In the genomic region with DNA sequence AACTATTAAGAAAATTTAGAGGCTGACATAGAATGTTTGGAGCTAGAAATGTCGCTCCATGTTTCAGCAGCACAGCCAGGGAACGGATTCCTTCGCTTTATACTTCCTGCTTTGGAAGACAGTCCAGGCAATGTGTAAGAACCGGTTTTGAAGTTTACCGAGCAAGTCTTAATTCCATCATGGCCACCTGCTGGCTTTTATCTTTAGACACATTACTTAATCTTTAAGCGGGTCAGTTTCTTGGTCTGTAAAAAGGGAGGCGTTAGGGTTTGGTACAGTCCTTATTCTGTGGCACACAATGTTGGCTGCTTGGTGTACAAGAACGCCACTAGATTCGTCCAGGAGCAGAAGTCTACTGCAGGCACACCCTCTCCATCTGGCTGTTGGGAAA, we compare ENCODE assay signal across 8 mouse cellular contexts. TPM values are rescaled to one million over a fixed set of nuclear protein-coding genes. Genes with fewer than 3 reads are reported as not detected.
DNase-seq lines count a peak whose midpoint lies in the region; ATAC-seq and TF ChIP-seq lines count a peak whose summit lies in the region.

No protein-coding gene starts in this region.

- ATAC-seq in forebrain, postnatal 0 days, result no peak; the same call in 1 of the 2 replicates
- ATAC-seq in liver, embryonic 16.5 days (ENCODE audit: low read depth), result no peak

- no peaks in the 10 kb centered on the region for H3K9me3 ChIP-seq in heart, embryonic 10.5 days
- no peaks in the 10 kb centered on the region for H3K9me3 ChIP-seq in ES-E14 (ENCODE audit: control insufficient read depth, insufficient read depth, low read depth, low read length)
- H3K9me3 ChIP-seq in forebrain, postnatal 0 days (ENCODE audit: low read length), result no peaks in the 10 kb centered on the region
- no peaks in the 10 kb centered on the region for H3K9me3 ChIP-seq in liver, embryonic 16.5 days (replicated peaks; ENCODE audit: control insufficient read depth, low read length)

- DNase-seq in heart, embryonic 10.5 days (ENCODE audit: low spot score), result no peak
- DNase-seq in heart, postnatal 36 days, result no peak
- no peak for DNase-seq in ES-E14 (ENCODE audit: low read depth, low spot score)
- no peak for DNase-seq in forebrain, postnatal 0 days
- DNase-seq in right cerebral cortex, adult 18-20 months, result no peak
- DNase-seq in cerebellum, postnatal 10 days, result no peak
- no peak for DNase-seq in thymus, postnatal 25 days

- no peak for TF ChIP-seq CTCF in forebrain, postnatal 0 days (IDR thresholded peaks at IDR 0.05; ENCODE audit: low read depth)

- intact Hi-C loops in heart, postnatal 36 days (cut with DNase I), result loop anchor here (1.0 to 5.0 kb wide), 2 partner anchors 187 to 351 kb away; no protein-coding TSS in a partner anchor

- 24% methylated on average over 9 of the region's 9 CpGs for WGBS in heart, embryonic 10.5 days
- 17% methylated on average over 9 of the region's 9 CpGs for WGBS in forebrain, postnatal 0 days
- 23% methylated on average over 9 of the region's 9 CpGs for WGBS in liver, embryonic 16.5 days (ENCODE audit: insufficient replicate concordance)

- H3K4me2 ChIP-seq in forebrain, postnatal 0 days (ENCODE audit: low read depth), result peak overlapping the region; percentile 44
- H3K4me2 ChIP-seq in liver, embryonic 16.5 days (ENCODE audit: low read depth, low read length), result peak overlapping the region; percentile 80

- peaks cover 26% of the 10 kb centered on the region for H3K4me1 ChIP-seq in heart, embryonic 10.5 days
- H3K4me1 ChIP-seq in ES-E14 (ENCODE audit: control insufficient read depth in 2 of 2, insufficient read depth in 2 of 2, low read length in 2 of 2, poor library complexity in 1 of 2), result no peaks in the 10 kb centered on the region
- H3K4me1 ChIP-seq in forebrain, postnatal 0 days (ENCODE audit: insufficient read depth), result peaks cover 4% of the 10 kb centered on the region; the same call in 1 of the 2 replicates
- H3K4me1 ChIP-seq in liver, embryonic 16.5 days (ENCODE audit: control insufficient read depth, low read depth, low read length), result peaks cover 4% of the 10 kb centered on the region

- peak overlapping the region; percentile 87 for H3K4me3 ChIP-seq in heart, embryonic 10.5 days
- H3K4me3 ChIP-seq in ES-E14 (ENCODE audit: insufficient read depth in 1 of 2, low read depth in 1 of 2, low read length in 2 of 2, poor library complexity in 1 of 2, severe bottlenecking in 1 of 2), result peak overlapping the region in 1 of 2 experiments; percentile 67; a peak in 2 of 4 replicates
- H3K4me3 ChIP-seq in forebrain, postnatal 0 days (ENCODE audit: low read depth, low read length), result peak overlapping the region; percentile 73
- H3K4me3 ChIP-seq in liver, embryonic 16.5 days (ENCODE audit: low read depth, low read length), result peak overlapping the region; percentile 84

- peak overlapping the region; percentile 60; the same call in 1 of the 2 replicates for H3K9ac ChIP-seq in ES-E14 (ENCODE audit: insufficient read depth, low read depth, low read length, poor library complexity, severe bottlenecking)
- H3K9ac ChIP-seq in forebrain, postnatal 0 days, result no peak overlapping the region
- peak overlapping the region; percentile 87 for H3K9ac ChIP-seq in liver, embryonic 16.5 days (ENCODE audit: low read depth, low read length)

- peak overlapping the region; percentile 100 for H3K27ac ChIP-seq in heart, embryonic 10.5 days
- H3K27ac ChIP-seq in ES-E14 (ENCODE audit: insufficient read depth, low read depth, low read length, poor library complexity, severe bottlenecking), result no peak overlapping the region
- peak overlapping the region; percentile 96 for H3K27ac ChIP-seq in forebrain, postnatal 0 days (ENCODE audit: low read depth, low read length)
- no peak overlapping the region for H3K27ac ChIP-seq in liver, embryonic 16.5 days (ENCODE audit: low read length)

- no peaks in the 10 kb centered on the region; the same call in 1 of the 2 replicates for H3K27me3 ChIP-seq in heart, embryonic 10.5 days (ENCODE audit: insufficient read depth, poor library complexity, severe bottlenecking)
- no peaks in the 10 kb centered on the region for H3K27me3 ChIP-seq in forebrain, postnatal 0 days (ENCODE audit: insufficient read depth, low read length)
- H3K27me3 ChIP-seq in liver, embryonic 16.5 days (ENCODE audit: control insufficient read depth, insufficient read depth, low read depth, low read length), result no peaks in the 10 kb centered on the region

- in situ Hi-C loops in ES-E14 (cut with MboI; ENCODE audit: low sequenced_read_pairs in 2 of 2, unreplicated experiment in 2 of 2), result no loop called here

- no peaks in the 10 kb centered on the region for H3K36me3 ChIP-seq in heart, embryonic 10.5 days
- H3K36me3 ChIP-seq in ES-E14 (ENCODE audit: control insufficient read depth, insufficient read depth, low read length, poor library complexity, severe bottlenecking), result no peaks in the 10 kb centered on the region
- no peaks in the 10 kb centered on the region for H3K36me3 ChIP-seq in forebrain, postnatal 0 days (ENCODE audit: insufficient read depth)
- H3K36me3 ChIP-seq in liver, embryonic 16.5 days (ENCODE audit: control insufficient read depth, insufficient read depth), result no peaks in the 10 kb centered on the region

TF ChIP-seq in ES-E14, 5 proteins besides CTCF, POLR2A, EP300 and RAD21:
- TF ChIP-seq ZNF384 (IDR thresholded peaks at IDR 0.05; ENCODE audit: low read depth, low read length), result no peak
- no peak for TF ChIP-seq HCFC1 (IDR thresholded peaks at IDR 0.05; ENCODE audit: borderline replicate concordance, insufficient read depth, low read length)

RNA-seq across cellular contexts. Expression of gene Wdr41, which starts 0.3 kb away (rescaled TPM):
- polyA plus RNA-seq in heart, embryonic 10.5 days (2016; fragmentation: Nextera tagmentation; extraction: Ambion mirVana), result 17.3 and 19.3 TPM in 2 replicates
- total RNA-seq in heart, postnatal 36 days (2021), result 10 to 100 TPM; 17.4 to 18.0 TPM
- total RNA-seq in ES-E14 (2012; rRNA removed), result 6.1 and 8.8 TPM in 2 replicates
- 23.9 and 29.0 TPM in 2 replicates for total RNA-seq in forebrain, postnatal 0 days (2014; rRNA removed)
- polyA plus RNA-seq in forebrain, postnatal 0 days (2015; fragmentation: Nextera tagmentation; extraction: Ambion mirVana), result 17.8 and 26.1 TPM in 2 replicates
- polyA plus RNA-seq in liver, embryonic 16.5 days (2015; fragmentation: Nextera tagmentation; extraction: Ambion mirVana), result 5.3 and 5.7 TPM in 2 replicates

Comparison
In these comparisons a context has a peak if more than half of its experiments do, and no peak if none do; other contexts are left out.
1. H3K27ac ChIP-seq: peak in heart, embryonic 10.5 days (single experiment) and forebrain, postnatal 0 days (single experiment); none in ES-E14 (single experiment) and liver, embryonic 16.5 days (single experiment).